Mouse (Mus musculus) adrenal gland, adult 2 months (tissue): Measurements from ENCODE around the gene Aurkb. TPM values are rescaled to one million over a fixed set of nuclear protein-coding genes. Genes with fewer than 3 reads are reported as not detected.

Experiments used
- DNase-seq: peaks from one replicate; pipeline ENCODE4 v3.0.0; 2021
- polyA plus RNA-seq: library from polyadenylated mRNA; depleted of rRNA; stranded (reverse); fragments of >200 nt; gene quantifications from 2 replicates; pipeline ENCODE4 v1.2.3, GENCODE M21; 2012
- total RNA-seq, 2 experiments: library from RNA; stranded (reverse); gene quantifications; 2 replicates each; pipeline ENCODE4 v1.2.3; 2021

Aurkb gene
- total and polyA plus RNA-seq, 3 experiments, result 1.7 to 11.2 (median 2.8) TPM

DNA sequence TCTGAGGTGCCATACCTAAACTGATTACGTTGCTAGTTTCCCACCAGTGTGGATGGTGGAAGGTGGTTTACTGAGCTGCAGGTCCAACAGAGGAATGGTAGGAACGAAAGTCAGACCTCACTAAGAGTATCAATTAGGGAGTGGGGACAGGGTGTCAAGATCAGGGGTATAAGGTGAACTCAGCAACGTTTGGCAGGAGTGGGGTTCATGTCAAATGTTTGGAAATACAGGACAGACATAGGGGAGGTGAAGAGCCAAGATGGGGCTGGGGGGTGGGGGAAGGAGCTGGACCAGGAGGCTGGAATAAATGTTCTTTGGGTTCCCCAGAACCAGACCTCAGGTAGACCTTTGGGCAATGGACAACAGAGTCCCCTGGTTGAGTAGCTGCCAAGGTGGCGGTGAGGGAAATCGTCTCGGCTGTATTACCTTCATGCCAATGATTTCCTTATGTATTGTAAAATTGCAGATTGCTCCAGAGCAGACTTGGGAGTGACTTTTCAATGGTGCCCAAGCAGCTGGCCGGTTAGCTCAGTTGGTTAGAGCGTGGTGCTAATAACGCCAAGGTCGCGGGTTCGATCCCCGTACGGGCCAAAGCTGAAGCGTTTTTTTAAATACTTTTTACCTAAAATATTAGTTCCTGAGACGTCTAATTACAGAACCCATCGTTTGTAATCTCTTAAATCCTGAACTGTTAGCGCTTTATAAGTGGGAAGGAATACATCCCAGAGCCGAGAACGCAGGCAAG, 8.8 kb upstream of the Aurkb start:
- peak; percentile 91 for DNase-seq

DNA sequence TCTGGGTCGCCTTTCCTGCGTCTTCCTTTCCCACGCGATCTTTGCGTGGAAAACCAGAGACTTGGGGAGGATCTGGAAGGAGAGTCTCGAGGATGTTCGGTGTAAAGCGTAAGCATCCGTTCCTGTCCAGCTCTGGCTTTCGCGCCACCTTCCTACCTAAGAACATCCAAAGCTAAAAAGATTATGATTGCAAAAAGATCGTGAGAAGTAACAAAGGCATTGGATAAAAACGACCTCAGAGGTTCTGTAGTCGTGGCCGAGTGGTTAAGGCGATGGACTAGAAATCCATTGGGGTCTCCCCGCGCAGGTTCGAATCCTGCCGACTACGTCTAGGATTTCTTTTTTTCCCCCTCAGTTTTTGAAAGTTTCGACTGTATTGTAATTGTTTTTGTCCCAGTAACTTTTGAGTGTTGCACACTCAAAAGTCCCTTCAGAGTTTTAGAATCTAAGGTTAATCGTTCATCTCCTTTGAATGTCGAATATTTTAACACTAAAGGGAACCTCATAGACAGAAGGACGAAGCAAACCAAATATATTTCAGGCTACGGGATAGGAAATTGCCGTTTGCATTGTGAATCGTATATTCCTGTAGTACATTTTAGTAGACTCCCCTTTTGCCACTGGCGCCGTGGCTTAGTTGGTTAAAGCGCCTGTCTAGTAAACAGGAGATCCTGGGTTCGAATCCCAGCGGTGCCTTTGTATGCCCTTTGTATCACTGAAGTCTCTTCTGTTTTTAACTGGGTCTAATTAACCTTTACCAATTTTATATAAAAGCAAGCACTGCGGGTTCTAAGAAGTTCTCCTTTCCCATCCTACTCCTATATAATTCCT, 8.0 kb upstream of the Aurkb start:
- peak; percentile 90 for DNase-seq

DNA sequence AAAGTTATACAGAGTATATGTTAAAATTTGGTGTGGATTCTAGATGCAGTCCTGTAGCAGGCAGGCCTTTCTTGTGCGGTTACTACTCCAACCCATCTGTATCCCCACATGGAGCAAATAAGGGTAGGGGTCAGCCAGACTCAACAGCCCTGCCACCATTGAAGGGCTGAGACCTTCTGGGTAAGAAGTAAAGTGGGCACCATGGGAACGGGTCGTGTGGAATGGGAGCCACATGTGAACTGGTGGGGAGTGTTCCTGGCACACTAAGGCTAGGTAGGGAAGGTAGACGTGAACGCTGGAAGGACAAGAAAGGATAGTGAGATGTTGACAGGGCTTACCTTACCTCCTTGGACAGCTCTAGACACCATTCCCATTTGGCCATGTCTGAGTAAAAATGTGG, 7.3 kb upstream of the Aurkb start:
- no peak for DNase-seq

GRCm38 (mm10) chr11:69046395-69046774, 938 bp downstream of the Aurkb start:
- no peak for DNase-seq

DNA sequence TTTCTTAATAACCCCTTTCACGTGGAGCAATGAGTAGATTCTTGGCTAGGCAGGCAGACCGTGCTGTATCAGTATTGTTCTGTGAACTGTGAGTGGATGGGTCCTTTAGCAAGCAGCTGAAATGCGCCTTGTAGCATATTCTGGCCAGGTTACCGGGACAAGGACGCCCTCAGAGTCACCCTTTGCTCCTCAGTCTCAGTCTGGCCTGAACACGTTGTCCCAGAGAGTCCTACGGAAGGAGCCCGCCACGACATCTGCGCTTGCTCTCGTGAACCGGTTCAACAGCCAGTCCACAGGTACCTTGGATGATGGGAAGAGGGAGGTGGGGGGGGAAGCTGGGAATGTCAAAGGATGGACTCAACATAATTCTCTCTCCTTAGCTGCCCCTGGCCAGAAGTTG, 2.1 kb downstream of the Aurkb start:
- DNase-seq, result no peak

DNA sequence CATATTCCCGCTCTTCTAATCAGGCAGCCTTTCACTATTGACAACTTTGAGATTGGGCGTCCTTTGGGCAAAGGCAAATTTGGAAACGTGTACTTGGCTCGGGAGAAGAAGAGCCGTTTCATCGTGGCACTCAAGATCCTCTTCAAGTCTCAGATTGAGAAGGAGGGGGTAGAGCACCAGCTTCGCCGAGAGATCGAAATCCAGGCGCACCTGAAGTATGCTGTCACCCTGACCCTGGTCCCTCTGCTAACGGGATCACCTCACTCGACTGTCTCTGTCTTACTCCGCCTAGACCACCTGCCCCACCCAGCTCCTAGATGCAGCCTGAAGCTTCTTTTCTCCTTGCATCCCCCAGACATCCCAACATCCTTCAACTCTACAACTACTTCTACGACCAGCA, 2.7 kb downstream of the Aurkb start:
- no peak for DNase-seq

- no peak for DNase-seq
These were observed 5.3 kb downstream of the Aurkb start for GRCm38 (mm10) chr11:69050748-69051147.

DNA sequence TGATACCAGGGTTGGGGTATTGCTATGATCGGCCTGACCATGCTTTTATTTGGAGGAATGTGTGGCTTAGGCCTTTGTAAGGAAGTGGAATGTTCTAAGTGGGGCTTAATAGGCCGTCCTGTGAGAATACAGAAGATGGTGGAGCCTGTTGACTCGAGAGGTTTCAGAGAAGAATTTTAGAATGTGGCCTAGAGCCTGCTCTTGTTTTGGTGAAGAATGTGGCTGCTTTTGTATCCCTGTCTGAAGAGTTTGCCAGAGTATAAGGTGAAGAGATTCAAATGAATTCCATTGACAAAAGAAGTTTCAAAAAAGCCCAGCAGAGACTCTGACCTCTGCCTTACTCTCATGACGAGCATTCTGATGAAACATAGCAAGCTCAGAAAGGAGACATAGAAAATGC, 6.3 kb downstream of the Aurkb start:
- no peak for DNase-seq

DNA sequence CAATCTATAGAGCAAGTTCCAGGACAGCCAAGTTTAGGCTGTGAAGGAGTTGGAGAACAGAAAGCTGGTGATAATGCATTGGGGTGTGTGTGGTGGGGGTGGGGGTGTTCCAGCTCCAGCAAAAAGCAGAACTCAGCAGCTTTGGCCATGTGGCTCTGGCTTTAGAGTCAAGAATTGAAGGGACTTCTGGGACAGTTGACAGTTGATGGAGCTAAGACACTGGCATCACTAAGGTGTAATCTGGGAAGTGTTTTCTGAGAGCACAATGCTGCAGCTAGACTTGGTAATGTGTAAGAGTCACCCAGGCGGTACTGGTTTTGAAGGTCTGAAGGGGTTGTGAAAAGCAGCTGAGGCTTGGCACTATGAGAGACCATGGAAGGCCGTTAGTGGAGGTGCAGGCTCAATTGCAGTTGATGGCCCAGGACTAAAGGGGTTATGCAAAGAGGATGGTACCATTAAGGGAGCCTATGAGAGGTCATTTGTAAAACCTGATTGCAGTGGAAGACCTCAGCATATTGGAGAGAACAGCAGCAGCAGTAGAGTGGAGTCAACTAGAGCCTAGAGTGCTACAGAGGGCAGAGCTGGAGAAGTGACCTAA, 7.5 kb downstream of the Aurkb start:
- DNase-seq, result no peak

DNA sequence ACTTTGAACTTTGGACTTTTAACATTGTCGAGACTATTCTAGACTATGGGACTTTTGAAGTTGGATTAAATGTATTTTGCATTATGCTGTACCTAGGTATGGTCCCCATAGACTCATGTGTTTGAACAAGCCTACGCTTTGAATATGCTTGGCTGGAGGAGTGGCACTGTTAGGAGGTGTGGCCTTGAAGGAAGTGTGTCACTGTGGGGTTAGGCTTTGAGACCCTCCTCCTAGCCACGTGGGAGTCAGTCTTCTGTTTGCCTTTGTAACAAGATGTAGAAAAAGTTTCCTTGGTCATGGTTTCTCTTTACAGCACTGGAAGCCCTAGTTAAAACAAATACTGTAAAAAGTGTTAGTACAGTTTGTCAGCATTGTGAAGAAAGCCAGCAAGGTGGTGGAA, 8.4 kb downstream of the Aurkb start:
- DNase-seq, result no peak

- no peak for DNase-seq
These were observed 12.8 kb downstream of the Aurkb start for GRCm38 (mm10) chr11:69058265-69058664.

DNA sequence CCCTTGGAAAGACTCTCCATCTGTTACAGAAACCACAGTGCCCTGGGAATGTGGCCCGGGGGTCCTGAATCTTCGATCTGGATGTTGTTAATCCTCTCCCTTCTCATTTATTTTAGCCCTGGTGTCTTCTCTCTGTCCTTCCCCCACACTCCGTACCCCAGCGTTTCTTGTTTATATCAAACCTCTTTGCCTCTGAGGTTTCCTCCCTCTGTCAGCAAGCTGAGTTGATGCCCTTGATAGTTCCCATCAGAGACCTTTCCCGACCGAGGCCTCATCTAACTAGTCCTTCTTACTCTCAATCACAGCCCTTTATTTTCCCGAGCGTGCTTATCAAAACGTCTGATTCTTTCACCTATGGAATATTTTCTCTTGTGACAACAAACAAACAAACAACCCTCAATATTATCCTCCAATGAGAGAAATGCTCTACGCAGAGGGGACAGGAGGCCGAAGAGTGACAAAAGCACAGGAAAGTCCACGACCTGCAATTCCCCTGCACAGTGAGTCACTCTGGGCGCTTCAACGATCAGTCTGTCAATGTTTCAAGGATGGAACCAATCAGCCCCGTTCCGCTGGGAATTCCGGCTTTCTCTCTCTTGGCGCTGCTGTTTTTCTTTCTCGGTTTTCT, 13.4 kb downstream of the Aurkb start:
- DNase-seq, result no peak

DNA sequence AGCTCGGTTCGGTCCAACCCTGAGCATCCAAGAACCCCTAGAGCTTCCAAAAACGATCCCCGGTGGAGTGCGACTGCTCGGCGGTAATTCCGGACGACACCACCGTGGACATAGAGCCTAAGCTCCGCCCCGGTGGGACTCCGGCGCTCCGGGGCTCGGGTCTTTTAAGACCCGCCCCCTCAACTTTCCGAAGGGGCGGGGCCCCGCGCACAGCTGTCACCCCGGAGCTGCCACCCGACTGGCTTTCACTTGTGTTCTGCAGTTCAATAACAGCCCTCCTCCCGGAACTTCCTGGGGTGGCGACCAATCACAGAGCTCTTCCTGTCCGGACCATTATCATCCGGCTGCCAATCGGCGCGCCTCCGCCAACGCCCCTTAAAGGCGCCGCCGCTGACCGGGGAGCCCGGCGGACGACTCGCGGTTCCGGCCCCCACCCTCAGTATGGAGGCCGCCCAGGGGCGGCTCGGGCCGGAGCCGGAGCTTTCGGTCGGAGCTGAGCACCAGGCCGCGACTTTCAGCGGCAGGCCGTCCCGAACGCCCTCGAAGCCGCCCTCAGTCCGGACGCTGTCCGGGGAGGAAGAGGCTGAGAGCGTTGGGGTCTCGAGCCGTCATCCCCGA, 14.0 kb downstream of the Aurkb start, which contains the start of gene Borcs6:
Borcs6 (plus strand) TSS at position 361 of the 618 bp plus-strand sequence.
- peak; percentile 98 for DNase-seq

GRCm38 (mm10) chr11:69059975-69060411, 14.5 kb downstream of the Aurkb start:
- no peak for DNase-seq

GRCm38 (mm10) chr11:69060448-69061254, 15.2 kb downstream of the Aurkb start:
- DNase-seq, result peak; percentile 59

- DNase-seq, result no peak
These were observed 15.9 kb downstream of the Aurkb start for GRCm38 (mm10) chr11:69061255-69061912.

- peak; percentile 83 for DNase-seq
These were observed 16.8 kb downstream of the Aurkb start for GRCm38 (mm10) chr11:69062194-69062760.

- DNase-seq, result peak; percentile 94
These were observed 17.3 kb downstream of the Aurkb start for GRCm38 (mm10) chr11:69062761-69063224.

- DNase-seq, result peak; percentile 87
These were observed 18.2 kb downstream of the Aurkb start for GRCm38 (mm10) chr11:69063413-69064201.
